Mouse (Mus musculus) hindbrain, embryonic 12.5 days (tissue): Measurements from ENCODE around the gene Hilpda. TPM values are rescaled to one million over a fixed set of nuclear protein-coding genes. Genes with fewer than 3 reads are reported as not detected.

Source experiments
- ATAC-seq: fragments of 200-750 bp; cut with Nextera tagmentation; 2 replicates; pipeline ENCODE4 v1.8.0; 2017; ENCODE audit warnings: moderate TSS enrichment; ENCODE audit not compliant: low FRiP score
- H3K27ac ChIP-seq: fragments of 300-500 bp; sonication (generic); 2 replicates; pipeline ENCODE4 v1.5.1; 2016; ENCODE audit warnings: mild to moderate bottlenecking
- H3K27me3 ChIP-seq: fragments of 300-500 bp; sonication (generic); 2 replicates; pipeline ENCODE4 v1.6.1; 2016; ENCODE audit warnings: mild to moderate bottlenecking
- H3K36me3 ChIP-seq: fragments of 300-500 bp; sonication (generic); 2 replicates; pipeline ENCODE4 v1.6.1; 2016; ENCODE audit warnings: mild to moderate bottlenecking
- H3K4me1 ChIP-seq: fragments of 300-500 bp; sonication (generic); 2 replicates; pipeline ENCODE4 v1.6.1; 2016
- H3K4me2 ChIP-seq: fragments of 300-500 bp; sonication (generic); replicated peaks from 2 replicates; pipeline ENCODE4 v1.6.1; 2016; ENCODE audit warnings: mild to moderate bottlenecking
- H3K4me3 ChIP-seq: fragments of 300-500 bp; sonication (generic); 2 replicates; pipeline ENCODE4 v1.5.1; 2016; ENCODE audit warnings: mild to moderate bottlenecking
- H3K9ac ChIP-seq: fragments of 300-500 bp; sonication (generic); 2 replicates; pipeline ENCODE4 v1.6.1; 2016; ENCODE audit warnings: mild to moderate bottlenecking, moderate library complexity
- H3K9me3 ChIP-seq: fragments of 300-500 bp; sonication (generic); replicated peaks from 2 replicates; pipeline ENCODE4 v1.6.1; 2016; ENCODE audit warnings: mild to moderate bottlenecking
- WGBS: fragments of 180-500 bp; shearing (Covaris S2); methylation state at CpG from one replicate; pipeline ENCODE4 v1.1.7; 2016; 5-methylcytosine and 5-hydroxymethylcytosine counted together
- polyA plus RNA-seq: library from polyadenylated mRNA; unstranded; fragments of >200 nt; fragmentation: Nextera tagmentation; extraction: Ambion mirVana; gene quantifications from 2 replicates; pipeline ENCODE4 v1.2.1, GENCODE M21; 2016

Hilpda gene
- polyA plus RNA-seq, 1 experiment from 2014 or later = 32.1 TPM

DNA sequence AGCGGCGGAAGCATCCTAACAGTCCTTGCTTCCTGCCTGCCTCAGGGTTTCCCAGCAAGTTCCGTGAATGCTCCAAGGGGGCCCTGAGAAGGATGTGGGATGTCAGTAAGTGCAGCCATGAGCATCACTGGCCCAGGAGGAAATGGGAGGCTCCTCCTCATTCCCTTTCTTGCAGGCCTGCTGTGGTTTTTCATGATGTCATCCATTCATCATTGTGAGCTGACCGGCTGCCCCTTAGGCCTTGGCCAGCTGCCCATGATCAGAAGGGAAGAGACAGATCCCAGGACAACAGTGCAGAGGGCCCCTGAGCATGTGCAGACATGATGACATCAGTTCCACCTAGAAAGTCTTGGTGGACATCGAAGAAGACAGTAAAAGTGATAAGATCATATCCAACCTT is 46.6 kb downstream of the Hilpda start, which contains the start of gene Fam71f1:
Fam71f1 (plus strand) TSS at position 262 of the 400 bp plus-strand sequence.
- Histone ChIP-seq H3K36me3 (no peaks in the 10 kb centered on the region), H3K9ac (no peak within 1 kb of the TSS), H3K4me3 (no peak within 1 kb of the TSS), H3K4me2 (no peak within 1 kb of the TSS), H3K27ac (no peak within 1 kb of the TSS), H3K9me3 (no peaks in the 10 kb centered on the region), H3K27me3 (no peaks in the 10 kb centered on the region), H3K4me1 (no peaks in the 10 kb centered on the region)
- 57% methylated on average over 3 of the region's 5 CpGs for WGBS
- ATAC-seq = no peak

DNA sequence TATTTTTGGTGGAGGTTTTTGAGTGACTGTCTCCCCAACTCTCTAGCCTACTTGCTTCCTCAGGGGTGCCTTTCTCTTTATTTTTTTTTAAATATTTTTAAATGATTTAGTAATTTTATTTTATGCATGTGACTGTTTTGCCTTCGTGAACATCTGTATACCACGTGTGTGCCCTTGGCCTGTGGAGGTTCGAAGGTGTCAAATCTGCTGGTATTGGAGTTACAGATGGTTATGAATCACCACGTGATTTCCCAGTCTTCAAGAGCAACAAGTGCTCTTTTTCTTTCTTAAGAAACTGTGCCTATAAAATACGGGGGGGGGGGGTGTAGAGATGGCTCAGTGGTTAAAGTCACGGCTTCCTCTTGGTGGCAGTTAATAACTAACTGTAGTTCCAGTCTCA is 49.3 kb downstream of the Hilpda start:
- Histone ChIP-seq H3K4me2 (no peak overlapping the region), H3K36me3 (no peaks in the 10 kb centered on the region), H3K4me1 (no peaks in the 10 kb centered on the region), H3K9ac (no peak overlapping the region), H3K4me3 (no peak overlapping the region), H3K9me3 (no peaks in the 10 kb centered on the region), H3K27ac (no peak overlapping the region), H3K27me3 (no peaks in the 10 kb centered on the region)
- 81% methylated on average over 6 of the region's 6 CpGs for WGBS
- ATAC-seq = no peak

DNA sequence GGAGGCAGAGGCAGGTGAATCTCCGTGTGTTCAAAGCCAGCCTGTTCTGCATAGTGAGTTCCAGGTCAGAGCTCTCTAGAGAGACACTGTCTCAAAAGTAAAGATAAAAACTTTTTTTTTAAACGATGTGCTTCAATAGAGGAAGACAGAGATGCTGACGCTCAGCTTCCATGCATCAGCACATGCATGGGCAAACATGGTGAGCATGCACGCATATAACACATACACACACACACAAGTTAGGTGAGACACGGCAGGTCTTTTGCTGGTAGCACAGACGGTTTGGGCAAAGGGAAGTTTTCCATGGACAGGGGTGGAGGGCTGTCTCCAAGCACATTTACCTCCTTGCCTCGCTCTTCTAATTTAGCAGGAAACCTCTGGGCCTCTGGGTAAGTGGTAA is 49.9 kb downstream of the Hilpda start:
- no peak overlapping the region for H3K9ac ChIP-seq
- H3K4me1 ChIP-seq = no peaks in the 10 kb centered on the region
- no peak overlapping the region for H3K4me3 ChIP-seq
- H3K4me2 ChIP-seq = no peak overlapping the region
- ATAC-seq = no peak
- no peak overlapping the region for H3K27ac ChIP-seq
- H3K9me3 ChIP-seq = no peaks in the 10 kb centered on the region
- WGBS = 95% methylated on average over 7 of the region's 7 CpGs
- H3K27me3 ChIP-seq = no peaks in the 10 kb centered on the region
- no peaks in the 10 kb centered on the region for H3K36me3 ChIP-seq

DNA sequence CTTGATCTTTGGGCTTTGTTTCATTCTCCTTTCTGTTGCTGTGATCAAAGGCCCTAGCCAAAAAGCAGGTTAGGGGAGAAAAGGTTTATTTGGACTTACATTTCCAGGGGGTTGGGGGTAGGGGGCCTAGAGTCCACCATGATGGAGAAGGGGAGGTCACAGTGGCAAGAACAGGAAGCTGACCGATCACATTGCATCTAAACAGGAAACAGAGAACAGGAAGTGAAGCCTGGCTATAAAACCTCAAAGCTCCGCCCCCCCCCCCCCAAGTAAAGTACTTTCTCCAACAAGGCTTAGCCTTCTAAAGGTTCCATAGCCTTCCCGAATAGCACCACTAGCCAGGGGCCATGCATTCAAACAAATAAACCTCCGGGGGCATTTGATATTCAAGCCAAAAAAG is 50.4 kb downstream of the Hilpda start:
- Histone ChIP-seq H3K27me3 (no peaks in the 10 kb centered on the region), H3K9me3 (no peaks in the 10 kb centered on the region), H3K9ac (no peak overlapping the region), H3K4me2 (no peak overlapping the region), H3K4me3 (no peak overlapping the region), H3K36me3 (no peaks in the 10 kb centered on the region), H3K27ac (no peak overlapping the region), H3K4me1 (no peaks in the 10 kb centered on the region)
- ATAC-seq = no peak
- 73% methylated on average over 4 of the region's 4 CpGs for WGBS

Other genes with a start within 250 kb of the Hilpda start
- gene Lep, start 212.3 kb upstream of the Hilpda start, polyA plus RNA-seq = not detected in 2 replicates
- 57.7 and 61.0 TPM in 2 replicates for gene Rbm28, start 107.5 kb upstream of the Hilpda start, polyA plus RNA-seq
- 2.4 and 2.6 TPM in 2 replicates for gene Prrt4, start 92.9 kb upstream of the Hilpda start, polyA plus RNA-seq
- 49.9 and 52.4 TPM in 2 replicates for gene Impdh1, start 56.1 kb upstream of the Hilpda start, polyA plus RNA-seq
- 0.65 and 0.72 TPM in 2 replicates for gene Fam71f2, start 7.1 kb downstream of the Hilpda start, polyA plus RNA-seq
- gene Fam71f1, start 46.7 kb downstream of the Hilpda start, polyA plus RNA-seq = 0.27 TPM in 1 of 2 replicates, not detected in the other
- 261 and 265 TPM in 2 replicates for gene Calu, start 75.6 kb downstream of the Hilpda start, polyA plus RNA-seq
- 0.25 and 0.38 TPM in 2 replicates for gene Opn1sw, start 116.0 kb downstream of the Hilpda start, polyA plus RNA-seq
- 35.6 and 36.0 TPM in 2 replicates for gene Ccdc136, start 123.8 kb downstream of the Hilpda start, polyA plus RNA-seq
- 11.8 and 14.5 TPM in 2 replicates for gene Flnc, start 160.8 kb downstream of the Hilpda start, polyA plus RNA-seq
- gene Atp6v1f, start 195.2 kb downstream of the Hilpda start, polyA plus RNA-seq = 215 and 230 TPM in 2 replicates
- gene Atp6v1fnb, start 198.9 kb downstream of the Hilpda start, polyA plus RNA-seq = 0.43 TPM in 1 of 2 replicates, not detected in the other
- 22.0 and 24.7 TPM in 2 replicates for gene Kcp, start 235.5 kb downstream of the Hilpda start, polyA plus RNA-seq